Mouse (Mus musculus): ENCODE measurements around the gene Zdhhc7. TPM values are rescaled to one million over a fixed set of nuclear protein-coding genes. Genes with fewer than 3 reads are reported as not detected.

Gene Zdhhc7
- polyA plus RNA-seq, 1 experiment = 93.4 TPM

GRCm38 (mm10) chr8:120062742-120063141 lies 38.5 kb downstream of the Zdhhc7 start:
- Histone ChIP-seq H3K27ac (ENCODE audit: control insufficient read depth, insufficient read depth, low read length) (peak overlapping the region; percentile 48), H3K36me3 (ENCODE audit: control insufficient read depth, insufficient read depth, low read length) (no peaks in the 10 kb centered on the region), H3K27me3 (ENCODE audit: control insufficient read depth, insufficient read depth, low read length) (no peaks in the 10 kb centered on the region), H3K4me1 (replicated peaks; ENCODE audit: control insufficient read depth, insufficient read depth, low read length) (peaks cover 30% of the 10 kb centered on the region), H3K4me3 (ENCODE audit: control insufficient read depth, insufficient read depth, low read length) (no peak overlapping the region)
- no peak for DNase-seq
- WGBS = 93% methylated on average over 14 of the region's 14 CpGs
- TF ChIP-seq CTCF (IDR thresholded peaks at IDR 0.05; ENCODE audit: borderline replicate concordance, control insufficient read depth, extremely low read depth, insufficient read depth, low read length, poor library complexity) = no peak
- no peak for TF ChIP-seq POLR2A (IDR thresholded peaks at IDR 0.05; ENCODE audit: control insufficient read depth, extremely low read depth, insufficient read depth, low read length, poor library complexity)

- Histone ChIP-seq H3K36me3 (ENCODE audit: control insufficient read depth, insufficient read depth, low read length) (no peaks in the 10 kb centered on the region), H3K27me3 (ENCODE audit: control insufficient read depth, insufficient read depth, low read length) (no peaks in the 10 kb centered on the region), H3K4me1 (replicated peaks; ENCODE audit: control insufficient read depth, insufficient read depth, low read length) (peaks cover 7% of the 10 kb centered on the region), H3K27ac (ENCODE audit: control insufficient read depth, insufficient read depth, low read length) (no peak overlapping the region), H3K4me3 (ENCODE audit: control insufficient read depth, insufficient read depth, low read length) (no peak overlapping the region)
- DNase-seq = no peak
- 93% methylated on average over 2 of the region's 2 CpGs for WGBS
- TF ChIP-seq POLR2A (IDR thresholded peaks at IDR 0.05; ENCODE audit: control insufficient read depth, extremely low read depth, insufficient read depth, low read length, poor library complexity) (no peak), CTCF (IDR thresholded peaks at IDR 0.05; ENCODE audit: borderline replicate concordance, control insufficient read depth, extremely low read depth, insufficient read depth, low read length, poor library complexity) (no peak)
These were observed 44.2 kb downstream of the Zdhhc7 start for GRCm38 (mm10) chr8:120057078-120057477.

- 97% methylated on average over 3 of the region's 3 CpGs for WGBS
These were observed 46.4 kb downstream of the Zdhhc7 start for GRCm38 (mm10) chr8:120054833-120055232.

GRCm38 (mm10) chr8:120052318-120052717 lies 49.0 kb downstream of the Zdhhc7 start:
- WGBS = 93% methylated on average over 8 of the region's 8 CpGs

More at GRCm38 (mm10) chr8:120054833-120055232, 46.4 kb downstream of the Zdhhc7 start:
- H3K4me1 ChIP-seq (replicated peaks; ENCODE audit: control insufficient read depth, insufficient read depth, low read length) = peaks cover 28% of the 10 kb centered on the region
- H3K4me3 ChIP-seq (ENCODE audit: control insufficient read depth, insufficient read depth, low read length) = no peak overlapping the region
- H3K36me3 ChIP-seq (ENCODE audit: control insufficient read depth, insufficient read depth, low read length) = no peaks in the 10 kb centered on the region
- DNase-seq = no peak
- TF ChIP-seq POLR2A (IDR thresholded peaks at IDR 0.05; ENCODE audit: control insufficient read depth, extremely low read depth, insufficient read depth, low read length, poor library complexity) (no peak), CTCF (IDR thresholded peaks at IDR 0.05; ENCODE audit: borderline replicate concordance, control insufficient read depth, extremely low read depth, insufficient read depth, low read length, poor library complexity) (no peak)
- H3K27ac ChIP-seq (ENCODE audit: control insufficient read depth, insufficient read depth, low read length) = no peak overlapping the region
- H3K27me3 ChIP-seq (ENCODE audit: control insufficient read depth, insufficient read depth, low read length) = no peaks in the 10 kb centered on the region

GRCm38 (mm10) chr8:120051908-120052307 lies 49.4 kb downstream of the Zdhhc7 start:
- no peak for DNase-seq
- Histone ChIP-seq H3K27me3 (ENCODE audit: control insufficient read depth, insufficient read depth, low read length) (no peaks in the 10 kb centered on the region), H3K36me3 (ENCODE audit: control insufficient read depth, insufficient read depth, low read length) (no peaks in the 10 kb centered on the region), H3K27ac (ENCODE audit: control insufficient read depth, insufficient read depth, low read length) (peak overlapping the region; percentile 69), H3K4me1 (replicated peaks; ENCODE audit: control insufficient read depth, insufficient read depth, low read length) (peaks cover 40% of the 10 kb centered on the region), H3K4me3 (ENCODE audit: control insufficient read depth, insufficient read depth, low read length) (no peak overlapping the region)
- TF ChIP-seq CTCF (IDR thresholded peaks at IDR 0.05; ENCODE audit: borderline replicate concordance, control insufficient read depth, extremely low read depth, insufficient read depth, low read length, poor library complexity) = no peak
- TF ChIP-seq POLR2A (IDR thresholded peaks at IDR 0.05; ENCODE audit: control insufficient read depth, extremely low read depth, insufficient read depth, low read length, poor library complexity) = no peak
- WGBS = 88% methylated on average over 4 of the region's 4 CpGs

More at GRCm38 (mm10) chr8:120052318-120052717, 49.0 kb downstream of the Zdhhc7 start:
- TF ChIP-seq CTCF (IDR thresholded peaks at IDR 0.05; ENCODE audit: borderline replicate concordance, control insufficient read depth, extremely low read depth, insufficient read depth, low read length, poor library complexity) (no peak), POLR2A (IDR thresholded peaks at IDR 0.05; ENCODE audit: control insufficient read depth, extremely low read depth, insufficient read depth, low read length, poor library complexity) (no peak)
- DNase-seq = no peak
- Histone ChIP-seq H3K36me3 (ENCODE audit: control insufficient read depth, insufficient read depth, low read length) (no peaks in the 10 kb centered on the region), H3K4me1 (replicated peaks; ENCODE audit: control insufficient read depth, insufficient read depth, low read length) (peaks cover 40% of the 10 kb centered on the region), H3K27me3 (ENCODE audit: control insufficient read depth, insufficient read depth, low read length) (no peaks in the 10 kb centered on the region), H3K4me3 (ENCODE audit: control insufficient read depth, insufficient read depth, low read length) (no peak overlapping the region), H3K27ac (ENCODE audit: control insufficient read depth, insufficient read depth, low read length) (peak overlapping the region; percentile 69; the same call in 1 of the 2 replicates)

GRCm38 (mm10) chr8:120051006-120051405 lies 50.3 kb downstream of the Zdhhc7 start:
- no peaks in the 10 kb centered on the region for H3K27me3 ChIP-seq (ENCODE audit: control insufficient read depth, insufficient read depth, low read length)
- no peaks in the 10 kb centered on the region for H3K36me3 ChIP-seq (ENCODE audit: control insufficient read depth, insufficient read depth, low read length)
- peaks cover 40% of the 10 kb centered on the region for H3K4me1 ChIP-seq (replicated peaks; ENCODE audit: control insufficient read depth, insufficient read depth, low read length)
- TF ChIP-seq CTCF (IDR thresholded peaks at IDR 0.05; ENCODE audit: borderline replicate concordance, control insufficient read depth, extremely low read depth, insufficient read depth, low read length, poor library complexity) (no peak), POLR2A (IDR thresholded peaks at IDR 0.05; ENCODE audit: control insufficient read depth, extremely low read depth, insufficient read depth, low read length, poor library complexity) (no peak)
- H3K27ac ChIP-seq (ENCODE audit: control insufficient read depth, insufficient read depth, low read length) = peak overlapping the region; percentile 69
- WGBS = 4% methylated on average over 4 of the region's 4 CpGs
- peak; percentile 58 for DNase-seq
- no peak overlapping the region for H3K4me3 ChIP-seq (ENCODE audit: control insufficient read depth, insufficient read depth, low read length)

GRCm38 (mm10) chr8:120050376-120050775 lies 50.9 kb downstream of the Zdhhc7 start:
- Histone ChIP-seq H3K27ac (ENCODE audit: control insufficient read depth, insufficient read depth, low read length) (peak overlapping the region; percentile 69), H3K4me3 (ENCODE audit: control insufficient read depth, insufficient read depth, low read length) (peak overlapping the region; percentile 27), H3K4me1 (replicated peaks; ENCODE audit: control insufficient read depth, insufficient read depth, low read length) (peaks cover 41% of the 10 kb centered on the region), H3K36me3 (ENCODE audit: control insufficient read depth, insufficient read depth, low read length) (no peaks in the 10 kb centered on the region), H3K27me3 (ENCODE audit: control insufficient read depth, insufficient read depth, low read length) (no peaks in the 10 kb centered on the region)
- WGBS = 10% methylated on average over 10 of the region's 10 CpGs
- DNase-seq = no peak
- TF ChIP-seq POLR2A (IDR thresholded peaks at IDR 0.05; ENCODE audit: control insufficient read depth, extremely low read depth, insufficient read depth, low read length, poor library complexity) (no peak), CTCF (IDR thresholded peaks at IDR 0.05; ENCODE audit: borderline replicate concordance, control insufficient read depth, extremely low read depth, insufficient read depth, low read length, poor library complexity) (no peak)

Measured in thymus, adult 2 months (tissue).